Mouse (Mus musculus) brain, embryonic 14.5 days (tissue): ENCODE data around the gene Mylk4. TPM values are rescaled to one million over a fixed set of nuclear protein-coding genes. Genes with fewer than 3 reads are reported as not detected.
A peak's percentile ranks its signal among the peaks of the same experiment; 100 is the strongest.

Experiments
- DNase-seq: peaks from one replicate; pipeline ENCODE4 v3.0.0-alpha.2; 2011; ENCODE audit warnings: low read depth
- CTCF ChIP-seq: fragments of 200-500 bp; IDR thresholded peaks from 2 replicates; pipeline ENCODE4 v1.5.1; 2012; ENCODE audit warnings: inconsistent platforms, mild to moderate bottlenecking, moderate library complexity, borderline replicate concordance; ENCODE audit not compliant: insufficient read depth, insufficient read length; ENCODE audit errors: extremely low read depth
- POLR2A ChIP-seq: fragments of 200-500 bp; IDR thresholded peaks from 2 replicates; pipeline ENCODE4 v1.6.1; 2012; ENCODE audit warnings: mild to moderate bottlenecking, inconsistent platforms, borderline replicate concordance; ENCODE audit not compliant: poor library complexity, insufficient read depth, insufficient read length, severe bottlenecking; ENCODE audit errors: extremely low read depth
- polyA plus RNA-seq: library from polyadenylated mRNA; depleted of rRNA; stranded (reverse); fragments of >200 nt; gene quantifications from 2 replicates; pipeline ENCODE4 v1.2.3, GENCODE M21; 2012

Mylk4 gene
- polyA plus RNA-seq, 1 experiment = 0.29 TPM

DNA sequence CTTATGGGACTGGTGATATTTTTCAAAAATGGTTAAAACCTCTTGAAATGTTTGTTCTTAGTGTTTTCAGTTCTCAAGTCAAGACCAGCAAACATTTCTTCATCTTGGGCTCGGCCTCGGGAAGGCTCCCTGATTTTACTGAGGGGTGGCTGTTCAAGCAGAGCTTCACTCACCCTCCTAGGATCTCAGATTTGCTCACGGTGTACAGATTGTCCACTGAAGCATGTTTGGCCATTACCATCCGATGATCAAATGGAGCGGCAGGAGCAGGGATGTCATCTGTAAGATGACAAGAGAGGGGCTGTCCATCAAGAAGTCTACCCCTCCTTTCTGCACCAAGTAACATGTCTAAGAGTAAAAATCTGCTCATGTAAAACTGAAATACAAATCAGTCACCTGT, 59.1 kb downstream of the Mylk4 start:
- TF ChIP-seq POLR2A (no peak), CTCF (no peak)
- DNase-seq = no peak

DNA sequence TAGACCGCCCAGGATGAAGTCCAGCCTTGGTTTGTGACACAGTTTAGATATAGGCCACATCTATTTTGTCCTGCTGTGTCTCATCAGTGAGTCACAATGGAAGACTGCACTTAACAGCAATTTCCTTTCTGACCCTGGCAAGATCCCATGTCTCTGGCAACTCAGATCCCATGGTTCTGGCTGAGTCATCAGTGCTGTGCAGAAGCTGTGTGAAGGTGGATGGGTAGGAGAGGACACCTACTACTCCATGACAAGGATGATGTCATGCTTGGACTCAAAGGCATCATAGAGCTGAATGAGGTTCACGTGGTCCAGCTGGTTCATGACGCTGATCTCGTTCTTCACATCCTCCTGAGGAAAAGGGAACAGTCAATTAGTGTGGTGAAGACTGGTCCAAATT, 62.0 kb downstream of the Mylk4 start:
- TF ChIP-seq POLR2A = no peak
- TF ChIP-seq CTCF = no peak
- no peak for DNase-seq

GRCm38 (mm10) chr13:32719284-32719683, 64.5 kb downstream of the Mylk4 start:
- TF ChIP-seq POLR2A (no peak), CTCF (no peak)
- no peak for DNase-seq

DNA sequence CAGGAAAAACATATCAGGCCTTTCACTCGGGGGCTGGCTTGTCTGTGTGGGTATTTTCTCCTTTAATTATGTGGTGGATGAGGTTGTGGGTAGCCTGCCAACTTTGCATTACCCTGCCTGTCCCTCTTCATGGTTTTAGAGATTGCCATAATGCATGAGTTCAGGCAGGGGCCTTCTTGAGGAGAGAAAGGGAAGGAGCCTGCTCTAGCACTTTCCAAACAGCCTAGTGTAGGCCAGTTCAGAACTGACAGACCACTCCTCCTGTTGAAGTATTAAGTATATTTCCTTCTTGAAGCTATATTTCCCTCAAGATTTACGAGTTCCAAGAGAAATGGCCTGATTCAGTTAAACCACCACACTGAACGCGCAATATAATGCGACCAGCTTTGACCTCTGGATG, 66.0 kb downstream of the Mylk4 start:
- no peak for TF ChIP-seq CTCF
- TF ChIP-seq POLR2A = no peak

DNA sequence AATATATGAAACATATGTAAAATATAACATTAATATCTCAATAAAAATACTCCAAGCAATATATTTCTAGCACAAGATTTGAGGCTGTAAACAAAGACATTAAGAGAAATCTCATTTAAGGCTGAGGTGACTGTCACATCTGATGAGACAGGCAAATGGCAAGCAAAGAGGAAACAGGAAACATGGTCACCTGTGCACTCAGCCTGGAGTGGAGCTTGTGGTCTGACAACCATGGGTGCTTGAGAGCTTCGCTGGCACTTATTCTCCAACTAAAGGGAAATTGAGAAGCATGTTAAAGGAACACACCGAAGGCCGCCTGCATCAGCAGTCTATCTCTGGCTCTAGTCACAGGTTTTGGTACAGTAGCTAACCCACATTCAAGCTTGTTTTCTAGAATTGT, 71.2 kb downstream of the Mylk4 start:
- TF ChIP-seq CTCF (no peak), POLR2A (no peak)

More for the DNA sequence above, 66.0 kb downstream of the Mylk4 start:
- no peak for DNase-seq

GRCm38 (mm10) chr13:32707894-32708293, 75.9 kb downstream of the Mylk4 start:
- DNase-seq = no peak

More for the DNA sequence above, 71.2 kb downstream of the Mylk4 start:
- DNase-seq = no peak

GRCm38 (mm10) chr13:32706651-32707288, 77.0 kb downstream of the Mylk4 start:
- DNase-seq = peak; percentile 6
- TF ChIP-seq CTCF (no peak), POLR2A (no peak)

More at GRCm38 (mm10) chr13:32707894-32708293, 75.9 kb downstream of the Mylk4 start:
- TF ChIP-seq CTCF (no peak), POLR2A (no peak)

GRCm38 (mm10) chr13:32705315-32705714, 78.4 kb downstream of the Mylk4 start:
- DNase-seq = no peak
- TF ChIP-seq CTCF (no peak), POLR2A (no peak)

DNA sequence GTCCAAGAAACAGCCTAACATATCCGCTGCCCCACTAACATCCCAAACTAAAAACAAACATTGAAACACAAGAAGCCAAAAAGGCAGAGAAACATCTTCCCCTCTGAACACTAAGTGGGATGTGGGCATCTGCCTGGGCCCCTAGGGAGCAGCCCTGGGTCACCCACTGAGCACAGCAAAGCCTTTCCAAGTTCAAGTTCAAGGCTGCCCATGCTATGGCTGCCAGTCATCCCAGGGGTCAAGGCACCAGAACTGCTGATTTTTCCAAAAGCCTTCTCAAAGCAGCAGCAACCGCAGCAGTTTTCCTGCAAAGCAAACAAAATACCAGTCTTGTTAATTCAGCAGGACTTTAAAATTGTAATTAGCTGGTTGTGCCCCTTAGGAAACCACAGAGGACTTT, 78.8 kb downstream of the Mylk4 start:
- TF ChIP-seq POLR2A (no peak), CTCF (no peak)
- peak; percentile 6 for DNase-seq

- DNase-seq = no peak
- no peak for TF ChIP-seq CTCF
- no peak for TF ChIP-seq POLR2A
These were observed 82.2 kb downstream of the Mylk4 start for GRCm38 (mm10) chr13:32701564-32701963.

GRCm38 (mm10) chr13:32699376-32699775, 84.4 kb downstream of the Mylk4 start:
- TF ChIP-seq CTCF = no peak
- TF ChIP-seq POLR2A = no peak
- no peak for DNase-seq

GRCm38 (mm10) chr13:32698956-32699355, 84.8 kb downstream of the Mylk4 start:
- no peak for DNase-seq
- TF ChIP-seq CTCF (no peak), POLR2A (no peak)

DNA sequence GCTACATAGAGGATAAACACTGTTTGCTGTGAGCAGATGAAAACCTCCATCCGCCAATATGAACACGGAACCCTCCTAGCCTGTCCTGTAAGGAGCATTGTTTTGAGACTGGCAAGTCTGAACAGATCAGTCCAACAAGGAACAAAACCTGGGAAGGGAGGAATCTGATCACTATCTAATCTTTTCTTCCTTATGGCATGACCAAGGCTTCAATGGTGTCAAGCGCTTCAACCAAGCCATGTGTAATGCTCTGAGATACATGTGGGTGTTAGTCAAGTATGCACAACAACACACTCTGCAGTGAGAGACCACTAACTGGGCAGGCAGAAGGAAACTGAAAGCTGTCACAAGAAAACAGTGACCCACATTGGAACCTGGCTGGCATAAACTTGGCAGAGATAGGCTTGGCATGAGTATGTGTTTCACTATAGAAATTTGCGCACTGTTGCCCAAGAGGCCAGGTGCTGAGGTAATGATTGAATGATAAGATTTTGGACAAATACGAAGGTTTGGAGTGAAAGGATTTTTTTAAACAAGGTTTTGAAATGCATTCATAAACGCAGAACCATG, 89.8 kb downstream of the Mylk4 start:
- TF ChIP-seq POLR2A (no peak), CTCF (no peak)
- no peak for DNase-seq
